Mouse (Mus musculus): ENCODE results near the gene Ifne. TPM values are rescaled to one million over a fixed set of nuclear protein-coding genes. Genes with fewer than 3 reads are reported as not detected.
A peak's percentile ranks its signal among the peaks of the same experiment; 100 is the strongest.
"Not testable (repeated sequence)": the region's sequence is repeated elsewhere in the genome, so short reads cannot be mapped to it uniquely, and the experiment has no call there.

Ifne gene
- polyA plus RNA-seq, 1 experiment from 2014 or later, result not detected

- H3K9ac ChIP-seq (ENCODE audit: low read depth, low read length), result no peak overlapping the region
- H3K27me3 ChIP-seq (replicated peaks; ENCODE audit: control insufficient read depth, insufficient read depth, low read length), result 0 out of 2 replicates have a peak, but pooled peaks cover 3% of the 10 kb centered on the region
- H3K4me3 ChIP-seq (ENCODE audit: low read depth, low read length), result no peak overlapping the region
- no peak overlapping the region for H3K4me2 ChIP-seq (ENCODE audit: low read depth, low read length)
- DNase-seq (ENCODE audit: low spot score), result no peak
- H3K9me3 ChIP-seq (ENCODE audit: control insufficient read depth, low read length), result no peaks in the 10 kb centered on the region
- H3K27ac ChIP-seq (replicated peaks; ENCODE audit: low read depth, low read length), result no peak overlapping the region
- ATAC-seq (ENCODE audit: low read depth), result no peak
- no peaks in the 10 kb centered on the region for H3K4me1 ChIP-seq (ENCODE audit: control insufficient read depth, insufficient read depth, low read length)
- no peaks in the 10 kb centered on the region for H3K36me3 ChIP-seq (ENCODE audit: control insufficient read depth, insufficient read depth, low read length)
Observed at GRCm38 (mm10) chr4:88859214-88859613, 20.8 kb downstream of the Ifne start.

DNA sequence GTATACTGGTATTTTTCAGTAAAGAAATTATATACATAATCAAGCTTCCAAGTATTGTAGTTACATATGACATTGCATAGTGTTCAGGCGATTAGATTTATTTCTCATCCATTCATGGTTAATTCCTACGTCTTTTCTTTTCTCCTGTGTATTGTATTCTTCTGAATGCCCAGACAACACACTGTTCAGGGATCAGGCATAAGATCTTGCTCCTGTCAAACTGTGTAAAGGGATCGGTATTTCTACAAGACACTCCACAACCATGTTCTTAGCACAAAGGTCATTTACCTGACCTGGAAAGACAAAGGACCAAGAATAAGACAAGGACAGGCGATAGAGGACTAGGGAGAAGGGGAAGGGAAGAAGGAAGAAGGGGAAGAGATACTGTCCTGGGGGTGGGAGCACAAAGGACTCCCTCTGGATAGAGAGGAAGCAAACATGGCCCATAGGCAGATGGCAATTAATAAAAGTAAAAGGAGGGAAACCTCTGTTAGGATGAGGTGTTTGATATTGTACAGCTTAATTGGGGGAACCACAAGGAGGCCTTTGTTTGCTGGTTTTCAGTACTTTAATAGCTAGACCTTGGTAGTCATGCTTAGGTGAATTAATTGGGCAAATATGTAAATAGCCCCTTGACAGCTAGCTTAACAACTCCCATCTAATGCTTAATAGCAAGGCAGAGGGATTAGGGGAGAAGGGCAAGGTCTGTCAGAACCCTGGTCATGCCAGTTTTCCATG is 28.8 kb downstream of the Ifne start:
- H3K27ac ChIP-seq (replicated peaks; ENCODE audit: low read depth, low read length), result no peak overlapping the region
- DNase-seq (ENCODE audit: low spot score) (no peak), ATAC-seq (ENCODE audit: low read depth) (no peak)
- WGBS, result 60% methylated on average over 4 of the region's 4 CpGs
- no peaks in the 10 kb centered on the region for H3K4me1 ChIP-seq (ENCODE audit: control insufficient read depth, insufficient read depth, low read length)
- no peak overlapping the region for H3K4me3 ChIP-seq (ENCODE audit: low read depth, low read length)
- H3K9ac ChIP-seq (ENCODE audit: low read depth, low read length), result no peak overlapping the region
- H3K27me3 ChIP-seq (replicated peaks; ENCODE audit: control insufficient read depth, insufficient read depth, low read length), result no peaks in the 10 kb centered on the region
- H3K36me3 ChIP-seq (ENCODE audit: control insufficient read depth, insufficient read depth, low read length), result no peaks in the 10 kb centered on the region
- no peak overlapping the region for H3K4me2 ChIP-seq (ENCODE audit: low read depth, low read length)
- H3K9me3 ChIP-seq (ENCODE audit: control insufficient read depth, low read length), result no peaks in the 10 kb centered on the region

GRCm38 (mm10) chr4:88849698-88850097 is 30.3 kb downstream of the Ifne start, which contains the start of gene Ifna1:
TSS of gene Ifna1 (plus strand) at chr4:88850087.
- H3K36me3 ChIP-seq (ENCODE audit: control insufficient read depth, insufficient read depth, low read length), result no peaks in the 10 kb centered on the region
- ATAC-seq (ENCODE audit: low read depth), result no peak
- H3K27ac ChIP-seq (replicated peaks; ENCODE audit: low read depth, low read length), result no peak within 1 kb of the TSS
- H3K27me3 ChIP-seq (replicated peaks; ENCODE audit: control insufficient read depth, insufficient read depth, low read length), result no peaks in the 10 kb centered on the region
- no peak within 1 kb of the TSS for H3K4me3 ChIP-seq (ENCODE audit: low read depth, low read length)
- WGBS, result 73% methylated on average over 1 of the region's 1 CpGs
- H3K9ac ChIP-seq (ENCODE audit: low read depth, low read length), result no peak within 1 kb of the TSS
- H3K9me3 ChIP-seq (ENCODE audit: control insufficient read depth, low read length), result no peaks in the 10 kb centered on the region
- DNase-seq (ENCODE audit: low spot score), result no peak
- H3K4me1 ChIP-seq (ENCODE audit: control insufficient read depth, insufficient read depth, low read length), result no peaks in the 10 kb centered on the region
- no peak within 1 kb of the TSS for H3K4me2 ChIP-seq (ENCODE audit: low read depth, low read length)

DNA sequence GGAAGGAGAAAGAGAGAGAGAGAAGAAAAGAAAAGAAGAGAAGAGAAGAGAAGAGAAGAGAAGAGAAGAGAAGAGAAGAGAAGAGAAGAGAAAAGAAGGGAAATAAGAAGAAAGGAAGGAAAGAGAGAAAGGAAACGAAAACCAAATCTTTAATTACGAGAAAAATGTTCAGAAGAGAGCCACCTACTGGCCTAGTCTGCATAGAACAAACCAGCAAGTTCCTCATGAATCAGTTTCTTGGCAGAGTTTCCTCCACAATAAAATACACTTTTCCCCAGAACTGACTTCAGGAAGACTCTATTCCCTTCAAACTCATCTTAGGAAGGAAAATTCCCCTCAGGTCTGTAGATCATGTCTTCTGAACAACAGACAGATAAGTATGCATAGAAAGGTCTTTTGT is 34.7 kb downstream of the Ifne start:
- Histone ChIP-seq H3K4me1 (ENCODE audit: control insufficient read depth, insufficient read depth, low read length) (no peaks in the 10 kb centered on the region), H3K4me3 (ENCODE audit: low read depth, low read length) (no peak overlapping the region), H3K9ac (ENCODE audit: low read depth, low read length) (no peak overlapping the region), H3K27ac (replicated peaks; ENCODE audit: low read depth, low read length) (no peak overlapping the region), H3K36me3 (ENCODE audit: control insufficient read depth, insufficient read depth, low read length) (no peaks in the 10 kb centered on the region), H3K27me3 (replicated peaks; ENCODE audit: control insufficient read depth, insufficient read depth, low read length) (no peaks in the 10 kb centered on the region), H3K9me3 (ENCODE audit: control insufficient read depth, low read length) (no peaks in the 10 kb centered on the region), H3K4me2 (ENCODE audit: low read depth, low read length) (no peak overlapping the region)
- WGBS, result 38% methylated on average over 2 of the region's 2 CpGs
- DNase-seq (ENCODE audit: low spot score) (no peak), ATAC-seq (ENCODE audit: low read depth) (no peak)

DNA sequence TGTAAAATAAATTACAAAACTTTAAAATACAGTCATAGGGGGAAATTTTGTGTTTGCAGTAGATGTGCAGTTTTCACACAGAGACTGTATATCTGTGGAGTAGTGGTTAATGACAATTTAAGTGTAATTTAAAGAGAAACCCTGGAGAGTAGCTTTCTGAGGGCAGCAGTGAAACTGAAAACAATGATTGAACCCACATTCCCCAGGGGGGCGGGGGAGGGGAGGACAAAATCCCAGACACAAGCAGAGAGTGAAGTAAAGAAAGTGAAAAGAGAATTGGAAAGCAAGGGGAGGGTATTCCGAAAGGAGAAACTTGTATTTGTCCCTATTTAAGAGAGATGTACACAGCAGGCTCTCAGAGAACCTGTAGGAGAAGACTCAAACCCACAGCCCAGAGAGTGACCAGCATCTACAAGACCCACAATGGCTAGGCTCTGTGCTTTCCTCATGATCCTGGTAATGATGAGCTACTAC is 38.5 kb downstream of the Ifne start, which contains the start of gene Ifna4:
Gene Ifna4, plus strand, starts transcription at position 424 of the 474 bp plus-strand sequence.
- ATAC-seq (ENCODE audit: low read depth) (no peak), DNase-seq (ENCODE audit: low spot score) (no peak)
- no peak within 1 kb of the TSS for H3K4me2 ChIP-seq (ENCODE audit: low read depth, low read length)
- H3K9ac ChIP-seq (ENCODE audit: low read depth, low read length), result no peak within 1 kb of the TSS
- WGBS, result 41% methylated on average over 2 of the region's 2 CpGs
- H3K4me1 ChIP-seq (ENCODE audit: control insufficient read depth, insufficient read depth, low read length), result no peaks in the 10 kb centered on the region
- H3K27me3 ChIP-seq (replicated peaks; ENCODE audit: control insufficient read depth, insufficient read depth, low read length), result no peaks in the 10 kb centered on the region
- no peak within 1 kb of the TSS for H3K4me3 ChIP-seq (ENCODE audit: low read depth, low read length)
- H3K36me3 ChIP-seq (ENCODE audit: control insufficient read depth, insufficient read depth, low read length), result no peaks in the 10 kb centered on the region
- no peak within 1 kb of the TSS for H3K27ac ChIP-seq (replicated peaks; ENCODE audit: low read depth, low read length)
- H3K9me3 ChIP-seq (ENCODE audit: control insufficient read depth, low read length), result no peaks in the 10 kb centered on the region

- Histone ChIP-seq H3K4me3 (ENCODE audit: low read depth, low read length) (no peak overlapping the region), H3K9me3 (ENCODE audit: control insufficient read depth, low read length) (no peaks in the 10 kb centered on the region), H3K4me1 (ENCODE audit: control insufficient read depth, insufficient read depth, low read length) (no peaks in the 10 kb centered on the region), H3K27me3 (replicated peaks; ENCODE audit: control insufficient read depth, insufficient read depth, low read length) (no peaks in the 10 kb centered on the region), H3K9ac (ENCODE audit: low read depth, low read length) (no peak overlapping the region), H3K36me3 (ENCODE audit: control insufficient read depth, insufficient read depth, low read length) (no peaks in the 10 kb centered on the region), H3K27ac (replicated peaks; ENCODE audit: low read depth, low read length) (no peak overlapping the region), H3K4me2 (ENCODE audit: low read depth, low read length) (no peak overlapping the region)
- no peak for ATAC-seq (ENCODE audit: low read depth)
- DNase-seq (ENCODE audit: low spot score), result no peak
- 62% methylated on average over 3 of the region's 3 CpGs for WGBS
Observed at GRCm38 (mm10) chr4:88840058-88840457, 39.9 kb downstream of the Ifne start.

DNA sequence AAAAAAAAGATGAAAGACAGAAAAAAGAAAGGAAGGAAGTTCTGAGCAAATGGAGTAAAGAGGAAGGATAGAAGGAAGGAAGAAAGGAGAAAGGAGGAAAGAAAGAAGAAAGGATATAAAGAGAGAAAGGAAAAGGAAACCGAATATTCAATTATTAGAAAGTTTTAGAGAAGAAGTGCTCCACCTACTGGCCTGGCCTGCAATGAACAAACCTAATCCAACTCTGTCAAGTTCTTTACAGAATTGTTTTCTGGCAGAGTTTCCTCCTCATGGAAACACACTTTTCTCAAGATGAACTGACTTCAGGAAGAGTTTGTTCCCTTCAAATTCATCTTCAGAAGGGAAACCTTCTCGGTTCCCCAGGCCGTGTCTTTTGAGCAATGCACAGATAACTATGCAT is 41.2 kb downstream of the Ifne start:
- no peaks in the 10 kb centered on the region for H3K9me3 ChIP-seq (ENCODE audit: control insufficient read depth, low read length)
- ATAC-seq (ENCODE audit: low read depth) (no peak), DNase-seq (ENCODE audit: low spot score) (peak; percentile 8)
- no peak overlapping the region for H3K9ac ChIP-seq (ENCODE audit: low read depth, low read length)
- no peak overlapping the region for H3K4me2 ChIP-seq (ENCODE audit: low read depth, low read length)
- WGBS, result 39% methylated on average over 3 of the region's 3 CpGs
- H3K4me1 ChIP-seq (ENCODE audit: control insufficient read depth, insufficient read depth, low read length), result no peaks in the 10 kb centered on the region
- H3K27ac ChIP-seq (replicated peaks; ENCODE audit: low read depth, low read length), result no peak overlapping the region
- no peaks in the 10 kb centered on the region for H3K36me3 ChIP-seq (ENCODE audit: control insufficient read depth, insufficient read depth, low read length)
- H3K4me3 ChIP-seq (ENCODE audit: low read depth, low read length), result no peak overlapping the region
- no peaks in the 10 kb centered on the region for H3K27me3 ChIP-seq (replicated peaks; ENCODE audit: control insufficient read depth, insufficient read depth, low read length)

DNA sequence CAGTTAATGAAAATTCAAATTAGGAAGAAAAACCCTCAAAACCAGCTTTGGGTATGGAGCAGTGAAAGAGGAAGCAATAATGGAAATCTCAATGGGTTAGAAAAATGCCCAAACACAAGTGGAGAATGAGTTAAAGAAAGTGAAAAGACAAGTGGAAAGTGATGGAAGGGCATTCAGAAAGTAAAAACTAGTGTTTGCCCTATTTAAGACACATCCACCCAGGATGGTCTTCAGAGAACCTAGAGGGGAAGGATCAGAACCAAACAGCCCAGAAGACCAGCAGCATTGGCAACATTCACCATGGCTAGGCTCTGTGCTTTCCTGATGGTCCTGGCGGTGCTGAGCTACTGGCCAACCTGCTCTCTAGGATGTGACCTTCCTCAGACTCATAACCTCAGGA is 44.8 kb downstream of the Ifne start, which contains the start of gene Ifna5:
Gene Ifna5, plus strand, starts transcription at position 301 of the 400 bp plus-strand sequence.
- H3K36me3 ChIP-seq (ENCODE audit: control insufficient read depth, insufficient read depth, low read length); H3K4me1 ChIP-seq (ENCODE audit: control insufficient read depth, insufficient read depth, low read length); H3K27ac ChIP-seq (replicated peaks; ENCODE audit: low read depth, low read length); H3K9ac ChIP-seq (ENCODE audit: low read depth, low read length); ATAC-seq (ENCODE audit: low read depth); H3K27me3 ChIP-seq (replicated peaks; ENCODE audit: control insufficient read depth, insufficient read depth, low read length); H3K4me3 ChIP-seq (ENCODE audit: low read depth, low read length); DNase-seq (ENCODE audit: low spot score); H3K9me3 ChIP-seq (ENCODE audit: control insufficient read depth, low read length); H3K4me2 ChIP-seq (ENCODE audit: low read depth, low read length): not testable (repeated sequence)
- no CpG with 5 or more reads among the region's 1 CpGs for WGBS

- Histone ChIP-seq H3K4me2 (ENCODE audit: low read depth, low read length) (no peak overlapping the region), H3K36me3 (ENCODE audit: control insufficient read depth, insufficient read depth, low read length) (no peaks in the 10 kb centered on the region), H3K4me3 (ENCODE audit: low read depth, low read length) (no peak overlapping the region), H3K9ac (ENCODE audit: low read depth, low read length) (no peak overlapping the region), H3K27me3 (replicated peaks; ENCODE audit: control insufficient read depth, insufficient read depth, low read length) (no peaks in the 10 kb centered on the region), H3K27ac (replicated peaks; ENCODE audit: low read depth, low read length) (no peak overlapping the region), H3K9me3 (ENCODE audit: control insufficient read depth, low read length) (no peaks in the 10 kb centered on the region), H3K4me1 (ENCODE audit: control insufficient read depth, insufficient read depth, low read length) (no peaks in the 10 kb centered on the region)
- DNase-seq (ENCODE audit: low spot score) (peak; percentile 12), ATAC-seq (ENCODE audit: low read depth) (no peak)
- 33% methylated on average over 4 of the region's 4 CpGs for WGBS
Observed at GRCm38 (mm10) chr4:88830523-88830922, 49.5 kb downstream of the Ifne start.
